Mouse (Mus musculus) testis, adult 2 months (tissue): ENCODE results near the gene Tmcc3.

Source experiments
- CTCF ChIP-seq: fragments of 200-500 bp; IDR thresholded peaks from 2 replicates; pipeline ENCODE4 v1.5.1; 2012; ENCODE audit warnings: low read depth, mild to moderate bottlenecking, inconsistent platforms, low read length, moderate library complexity; ENCODE audit not compliant: control insufficient read depth, insufficient read depth, insufficient replicate concordance
- POLR2A ChIP-seq: fragments of 200-500 bp; IDR thresholded peaks from 2 replicates; pipeline ENCODE4 v1.6.1; 2012; ENCODE audit warnings: low read depth, mild to moderate bottlenecking, inconsistent platforms, low read length, moderate library complexity; ENCODE audit not compliant: control insufficient read depth

- TF ChIP-seq CTCF (no peak), POLR2A (no peak)
Measured at GRCm38 (mm10) chr10:94354005-94354404, 42.3 kb downstream of the Tmcc3 start.
